Mouse (Mus musculus) lung, adult 2 months (tissue): ENCODE results near the gene BC051665.

Source experiments
- CTCF ChIP-seq: fragments of 200-500 bp; IDR thresholded peaks from 2 replicates; pipeline ENCODE4 v1.5.1; 2011; ENCODE audit warnings: mild to moderate bottlenecking, low read length, control low read depth; ENCODE audit not compliant: insufficient read depth
- POLR2A ChIP-seq: fragments of 200-500 bp; IDR thresholded peaks from 2 replicates; pipeline ENCODE4 v1.6.1; 2011; ENCODE audit warnings: low read depth, mild to moderate bottlenecking, control low read depth, low read length, borderline replicate concordance; ENCODE audit errors: extremely low read depth

DNA sequence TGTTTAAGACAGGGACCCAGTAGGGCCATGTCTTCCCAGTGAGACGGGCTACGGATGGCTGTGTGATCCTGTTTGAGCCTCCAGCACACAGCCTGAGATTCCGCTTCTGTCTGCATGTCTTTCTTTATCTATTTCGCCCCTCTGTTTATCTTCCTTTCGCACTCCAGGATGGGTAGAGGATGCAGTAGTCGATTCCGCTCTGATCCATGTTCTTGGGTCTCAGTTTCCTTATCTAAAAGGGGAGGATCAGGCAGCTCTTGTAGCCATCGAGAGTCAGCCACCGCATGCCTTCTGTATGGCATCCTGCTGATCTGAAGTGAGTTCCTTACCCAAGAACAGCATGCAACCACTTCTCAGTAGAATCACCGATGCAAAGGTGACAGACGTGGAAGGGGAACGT lies 40.8 kb downstream of the BC051665 start:
- no peak for TF ChIP-seq CTCF
- no peak for TF ChIP-seq POLR2A
